Mouse (Mus musculus): ENCODE measurements around the gene Slc9a9. TPM values are rescaled to one million over a fixed set of nuclear protein-coding genes. Genes with fewer than 3 reads are reported as not detected.

Gene Slc9a9
- polyA plus RNA-seq, 1 experiment from 2014 or later = 3.2 TPM

DNA sequence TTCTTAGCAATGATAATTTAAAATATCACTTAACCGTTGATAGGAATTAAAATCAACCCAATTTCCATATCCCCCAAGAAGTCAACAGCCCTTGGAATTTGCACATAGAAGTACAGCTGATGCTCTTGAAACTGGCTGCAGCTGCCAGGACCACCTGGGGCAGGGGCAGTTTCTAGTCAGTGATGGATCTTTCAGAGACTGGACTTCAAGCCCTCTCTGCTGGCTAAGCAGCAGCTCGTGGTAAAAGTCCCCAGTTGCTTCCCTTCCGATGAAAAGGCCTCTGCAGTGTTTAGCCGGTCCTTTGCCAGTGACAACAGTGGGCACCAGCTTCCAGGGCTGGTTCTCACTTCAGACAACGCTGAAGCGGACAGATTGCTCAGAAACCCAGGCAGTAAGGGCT lies 62.4 kb downstream of the Slc9a9 start:
- ATAC-seq (ENCODE audit: low read depth) = no peak
- 50% methylated on average over 6 of the region's 6 CpGs for WGBS (ENCODE audit: insufficient replicate concordance)
- H3K9ac ChIP-seq (ENCODE audit: low read depth, low read length) = no peak overlapping the region
- H3K9me3 ChIP-seq (replicated peaks; ENCODE audit: control insufficient read depth, low read length) = no peaks in the 10 kb centered on the region
- no peak overlapping the region for H3K4me3 ChIP-seq (ENCODE audit: low read depth, low read length)
- no peak overlapping the region for H3K4me2 ChIP-seq (ENCODE audit: low read depth, low read length)
- H3K36me3 ChIP-seq (ENCODE audit: control insufficient read depth, insufficient read depth) = no peaks in the 10 kb centered on the region
- no peaks in the 10 kb centered on the region for H3K4me1 ChIP-seq (ENCODE audit: control insufficient read depth, low read depth, low read length)
- H3K27me3 ChIP-seq (ENCODE audit: control insufficient read depth, insufficient read depth, low read depth, low read length) = no peaks in the 10 kb centered on the region
- no peak overlapping the region for H3K27ac ChIP-seq (ENCODE audit: low read length)

DNA sequence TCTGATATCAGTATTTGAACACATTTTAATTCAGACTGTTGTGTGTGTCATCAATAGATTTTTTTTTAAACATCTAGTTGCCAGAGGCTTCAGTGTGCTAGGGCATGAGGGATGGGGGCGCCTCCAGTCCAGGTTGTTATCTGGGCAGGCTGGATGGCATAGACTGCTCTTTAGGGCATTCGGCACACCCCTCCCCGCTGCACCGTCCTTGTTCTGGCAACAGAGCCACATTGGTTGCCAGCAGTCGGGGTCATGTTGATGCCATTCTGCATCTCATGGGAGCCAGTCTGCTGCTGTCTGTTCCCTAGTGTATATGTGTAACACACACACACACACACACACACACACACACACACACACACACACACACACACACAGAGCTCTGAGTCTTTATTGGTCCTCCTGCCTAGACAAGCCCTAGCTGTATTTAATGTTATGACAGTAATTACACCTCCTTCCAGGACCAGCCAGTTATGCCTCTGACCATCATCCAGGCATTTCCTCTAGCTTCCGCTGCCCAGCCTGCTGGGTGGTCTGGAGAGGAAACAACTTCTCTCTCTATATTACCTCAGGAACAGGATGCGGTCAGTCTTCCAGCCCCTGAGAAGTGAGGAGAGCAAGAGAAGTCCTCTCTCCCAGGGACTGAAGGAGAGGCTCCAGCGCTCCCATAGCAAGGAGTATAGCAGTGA lies 63.0 kb downstream of the Slc9a9 start:
- WGBS (ENCODE audit: insufficient replicate concordance) = 27% methylated on average over 8 of the region's 8 CpGs

DNA sequence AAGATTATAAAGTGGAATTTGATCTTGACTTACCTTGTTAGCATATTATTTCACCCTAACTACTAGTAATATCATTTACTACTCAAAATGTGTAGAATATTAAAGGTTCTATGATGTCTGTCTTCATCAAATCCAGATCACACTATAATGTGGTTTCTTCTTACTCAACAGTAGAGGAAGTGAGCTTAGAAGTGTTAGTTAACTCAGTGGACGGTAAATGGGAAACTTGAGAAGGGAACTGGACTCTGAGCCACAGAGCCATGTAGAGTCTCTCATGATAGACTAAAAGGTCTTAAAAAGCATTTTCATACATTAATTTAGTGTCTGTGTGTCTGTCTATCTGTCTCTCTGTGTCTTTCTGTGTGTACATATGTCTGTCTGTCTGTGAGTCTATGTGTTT lies 64.6 kb downstream of the Slc9a9 start:
- no peak overlapping the region for H3K4me2 ChIP-seq (ENCODE audit: low read depth, low read length)
- no peaks in the 10 kb centered on the region for H3K36me3 ChIP-seq (ENCODE audit: control insufficient read depth, insufficient read depth)
- no peaks in the 10 kb centered on the region for H3K9me3 ChIP-seq (replicated peaks; ENCODE audit: control insufficient read depth, low read length)
- H3K4me1 ChIP-seq (ENCODE audit: control insufficient read depth, low read depth, low read length) = no peaks in the 10 kb centered on the region
- H3K27ac ChIP-seq (ENCODE audit: low read length) = no peak overlapping the region
- WGBS (ENCODE audit: insufficient replicate concordance) = 46% methylated on average over 1 of the region's 1 CpGs
- H3K27me3 ChIP-seq (ENCODE audit: control insufficient read depth, insufficient read depth, low read depth, low read length) = no peaks in the 10 kb centered on the region
- no peak overlapping the region for H3K4me3 ChIP-seq (ENCODE audit: low read depth, low read length)
- no peak for ATAC-seq (ENCODE audit: low read depth)
- H3K9ac ChIP-seq (ENCODE audit: low read depth, low read length) = no peak overlapping the region

More for the DNA sequence above, 63.0 kb downstream of the Slc9a9 start:
- Histone ChIP-seq H3K9ac (ENCODE audit: low read depth, low read length) (no peak overlapping the region), H3K4me2 (ENCODE audit: low read depth, low read length) (no peak overlapping the region), H3K4me3 (ENCODE audit: low read depth, low read length) (no peak overlapping the region), H3K4me1 (ENCODE audit: control insufficient read depth, low read depth, low read length) (no peaks in the 10 kb centered on the region), H3K27me3 (ENCODE audit: control insufficient read depth, insufficient read depth, low read depth, low read length) (no peaks in the 10 kb centered on the region), H3K36me3 (ENCODE audit: control insufficient read depth, insufficient read depth) (no peaks in the 10 kb centered on the region), H3K9me3 (replicated peaks; ENCODE audit: control insufficient read depth, low read length) (no peaks in the 10 kb centered on the region), H3K27ac (ENCODE audit: low read length) (no peak overlapping the region)
- no peak for ATAC-seq (ENCODE audit: low read depth)

DNA sequence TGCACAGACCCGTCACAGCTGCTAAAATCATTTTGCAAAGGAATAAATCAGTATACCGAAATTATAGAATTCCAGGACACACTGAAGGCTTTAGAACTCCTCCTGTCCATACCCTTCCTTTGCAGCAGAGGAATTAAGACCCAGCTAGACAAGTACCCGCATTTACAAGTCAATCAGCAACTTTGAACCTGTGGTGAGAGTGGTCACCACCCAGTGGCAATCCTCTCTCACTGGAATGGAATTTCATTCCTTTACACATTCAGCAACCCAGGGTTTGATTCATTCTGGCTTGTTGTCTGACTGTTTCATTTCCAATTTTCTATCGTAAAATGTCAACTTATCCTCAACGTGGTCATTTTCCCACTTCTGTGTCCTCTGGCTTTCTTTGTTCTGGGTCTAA lies 67.5 kb downstream of the Slc9a9 start:
- Histone ChIP-seq H3K9me3 (replicated peaks; ENCODE audit: control insufficient read depth, low read length) (no peaks in the 10 kb centered on the region), H3K4me3 (ENCODE audit: low read depth, low read length) (no peak overlapping the region), H3K4me1 (ENCODE audit: control insufficient read depth, low read depth, low read length) (no peaks in the 10 kb centered on the region), H3K36me3 (ENCODE audit: control insufficient read depth, insufficient read depth) (no peaks in the 10 kb centered on the region), H3K27me3 (ENCODE audit: control insufficient read depth, insufficient read depth, low read depth, low read length) (no peaks in the 10 kb centered on the region), H3K27ac (ENCODE audit: low read length) (no peak overlapping the region), H3K4me2 (ENCODE audit: low read depth, low read length) (no peak overlapping the region), H3K9ac (ENCODE audit: low read depth, low read length) (no peak overlapping the region)
- WGBS (ENCODE audit: insufficient replicate concordance) = 58% methylated on average over 5 of the region's 5 CpGs
- ATAC-seq (ENCODE audit: low read depth) = no peak

DNA sequence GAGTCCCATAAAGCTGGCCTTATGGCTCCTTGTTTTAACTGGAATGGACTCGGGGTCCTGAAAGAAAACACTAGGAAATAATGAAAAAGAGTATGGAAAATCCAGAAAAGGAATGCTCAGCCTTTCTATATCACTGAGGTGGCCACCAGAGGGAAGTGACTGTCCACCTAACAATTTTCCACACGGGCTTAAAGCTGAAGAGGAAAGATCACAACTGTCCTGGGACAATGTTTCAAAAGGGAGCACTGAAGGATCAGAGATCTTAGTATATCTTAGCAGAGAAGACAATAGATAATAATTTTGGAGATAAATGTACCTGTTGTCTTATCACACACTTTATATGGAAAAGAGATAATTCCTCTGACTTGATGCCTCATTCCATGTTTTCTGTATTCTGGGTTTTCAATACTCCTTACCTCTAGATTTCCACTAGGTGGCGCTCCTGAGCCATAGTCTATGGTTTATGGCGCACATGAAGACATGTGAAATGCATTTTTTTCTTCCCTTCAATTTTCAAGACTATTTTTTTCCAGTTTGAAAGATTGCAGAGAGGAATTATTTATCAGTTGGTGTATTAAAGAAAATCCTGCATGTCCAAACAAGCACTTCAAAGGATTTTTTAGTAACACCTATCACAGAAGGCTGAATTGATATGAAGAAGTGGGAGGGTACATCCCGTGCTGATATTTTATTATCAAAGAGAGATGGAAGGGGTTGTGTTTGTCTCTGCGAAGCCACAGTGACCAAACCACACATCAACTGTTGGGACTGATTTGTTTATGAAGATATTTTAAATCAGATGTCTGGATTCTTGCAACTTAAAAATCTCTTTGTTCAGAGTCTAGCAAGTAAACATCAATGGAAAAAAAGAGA lies 69.1 kb downstream of the Slc9a9 start:
- H3K4me3 ChIP-seq (ENCODE audit: low read depth, low read length) = no peak overlapping the region
- 30% methylated on average over 6 of the region's 6 CpGs for WGBS (ENCODE audit: insufficient replicate concordance)

DNA sequence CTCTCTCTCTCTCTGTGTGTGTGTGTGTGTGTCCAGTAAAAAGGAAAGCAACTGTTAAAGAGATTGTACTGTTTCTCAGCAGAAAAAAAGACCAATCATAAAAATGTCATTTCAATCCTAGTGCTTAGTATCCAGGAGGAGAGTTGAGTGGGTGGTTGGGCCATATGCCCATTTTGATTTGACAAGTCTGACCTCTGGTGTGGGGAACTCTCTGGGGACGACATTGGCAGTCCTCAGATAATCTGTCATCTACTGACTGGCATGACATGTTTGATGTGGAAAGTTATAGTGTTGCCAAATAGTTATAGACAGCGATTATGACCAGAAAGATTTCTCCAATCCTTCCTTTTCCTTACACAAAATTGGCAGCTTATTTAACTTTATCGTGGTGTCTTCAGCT lies 71.1 kb downstream of the Slc9a9 start:
- Histone ChIP-seq H3K27me3 (ENCODE audit: control insufficient read depth, insufficient read depth, low read depth, low read length) (no peaks in the 10 kb centered on the region), H3K9me3 (replicated peaks; ENCODE audit: control insufficient read depth, low read length) (no peaks in the 10 kb centered on the region), H3K4me1 (ENCODE audit: control insufficient read depth, low read depth, low read length) (no peaks in the 10 kb centered on the region), H3K36me3 (ENCODE audit: control insufficient read depth, insufficient read depth) (no peaks in the 10 kb centered on the region), H3K4me2 (ENCODE audit: low read depth, low read length) (no peak overlapping the region), H3K9ac (ENCODE audit: low read depth, low read length) (no peak overlapping the region), H3K27ac (ENCODE audit: low read length) (no peak overlapping the region), H3K4me3 (ENCODE audit: low read depth, low read length) (no peak overlapping the region)
- 60% methylated on average over 3 of the region's 3 CpGs for WGBS (ENCODE audit: insufficient replicate concordance)
- ATAC-seq (ENCODE audit: low read depth) = no peak

More for the DNA sequence above, 69.1 kb downstream of the Slc9a9 start:
- Histone ChIP-seq H3K9me3 (replicated peaks; ENCODE audit: control insufficient read depth, low read length) (no peaks in the 10 kb centered on the region), H3K27ac (ENCODE audit: low read length) (no peak overlapping the region), H3K4me2 (ENCODE audit: low read depth, low read length) (no peak overlapping the region), H3K4me1 (ENCODE audit: control insufficient read depth, low read depth, low read length) (no peaks in the 10 kb centered on the region), H3K36me3 (ENCODE audit: control insufficient read depth, insufficient read depth) (no peaks in the 10 kb centered on the region), H3K27me3 (ENCODE audit: control insufficient read depth, insufficient read depth, low read depth, low read length) (no peaks in the 10 kb centered on the region), H3K9ac (ENCODE audit: low read depth, low read length) (no peak overlapping the region)
- ATAC-seq (ENCODE audit: low read depth) = no peak

DNA sequence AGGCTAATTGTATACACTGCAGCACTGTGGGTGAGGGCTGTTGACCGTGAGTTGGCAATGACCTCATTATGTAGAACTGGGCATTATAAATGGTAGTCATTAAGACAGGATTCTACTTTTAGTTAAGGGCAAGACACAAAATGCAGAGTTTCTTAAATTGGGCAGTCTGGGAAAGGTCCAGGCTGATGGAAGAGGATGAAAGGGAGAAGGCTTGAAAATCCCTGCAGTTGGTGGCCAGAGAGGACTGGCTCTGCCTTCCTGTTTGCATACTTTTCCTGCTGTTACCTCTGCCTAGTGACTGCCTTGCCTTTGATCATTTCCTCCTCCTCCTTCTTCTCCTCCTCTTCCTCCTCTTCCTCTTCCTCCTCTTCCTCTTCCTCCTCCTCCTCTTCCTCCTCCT lies 73.6 kb downstream of the Slc9a9 start:
- ATAC-seq (ENCODE audit: low read depth) = no peak
- Histone ChIP-seq H3K27me3 (ENCODE audit: control insufficient read depth, insufficient read depth, low read depth, low read length) (no peaks in the 10 kb centered on the region), H3K36me3 (ENCODE audit: control insufficient read depth, insufficient read depth) (no peaks in the 10 kb centered on the region), H3K4me3 (ENCODE audit: low read depth, low read length) (no peak overlapping the region), H3K27ac (ENCODE audit: low read length) (no peak overlapping the region), H3K4me2 (ENCODE audit: low read depth, low read length) (no peak overlapping the region), H3K9me3 (replicated peaks; ENCODE audit: control insufficient read depth, low read length) (no peaks in the 10 kb centered on the region), H3K9ac (ENCODE audit: low read depth, low read length) (no peak overlapping the region), H3K4me1 (ENCODE audit: control insufficient read depth, low read depth, low read length) (no peaks in the 10 kb centered on the region)
- 83% methylated on average over 1 of the region's 1 CpGs for WGBS (ENCODE audit: insufficient replicate concordance)

DNA sequence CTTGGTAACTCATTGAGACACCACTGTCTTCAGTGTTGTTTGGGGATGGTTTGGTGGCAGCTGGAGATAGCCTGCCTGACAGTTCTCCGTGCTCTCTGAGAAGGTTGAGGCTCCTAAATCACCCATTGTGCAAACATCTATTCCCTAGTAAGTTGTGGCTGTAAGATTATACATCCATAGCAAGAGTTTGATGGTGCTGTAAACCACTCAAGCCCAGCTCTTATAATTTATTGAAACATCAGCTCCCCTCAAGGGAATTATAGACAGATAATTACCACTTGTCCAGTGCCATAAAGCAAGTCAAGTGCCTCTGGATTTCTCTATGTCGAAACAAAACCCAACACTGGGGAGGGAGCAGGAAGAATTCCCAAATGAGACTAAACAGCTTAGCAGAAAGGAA lies 78.8 kb downstream of the Slc9a9 start:
- no peaks in the 10 kb centered on the region for H3K27me3 ChIP-seq (ENCODE audit: control insufficient read depth, insufficient read depth, low read depth, low read length)
- ATAC-seq (ENCODE audit: low read depth) = no peak
- H3K9me3 ChIP-seq (replicated peaks; ENCODE audit: control insufficient read depth, low read length) = no peaks in the 10 kb centered on the region
- no peaks in the 10 kb centered on the region for H3K36me3 ChIP-seq (ENCODE audit: control insufficient read depth, insufficient read depth)
- H3K4me3 ChIP-seq (ENCODE audit: low read depth, low read length) = no peak overlapping the region
- no peak overlapping the region for H3K4me2 ChIP-seq (ENCODE audit: low read depth, low read length)
- no peak overlapping the region for H3K27ac ChIP-seq (ENCODE audit: low read length)
- H3K4me1 ChIP-seq (ENCODE audit: control insufficient read depth, low read depth, low read length) = no peaks in the 10 kb centered on the region
- no peak overlapping the region for H3K9ac ChIP-seq (ENCODE audit: low read depth, low read length)
- WGBS (ENCODE audit: insufficient replicate concordance) = 49% methylated on average over 2 of the region's 2 CpGs

DNA sequence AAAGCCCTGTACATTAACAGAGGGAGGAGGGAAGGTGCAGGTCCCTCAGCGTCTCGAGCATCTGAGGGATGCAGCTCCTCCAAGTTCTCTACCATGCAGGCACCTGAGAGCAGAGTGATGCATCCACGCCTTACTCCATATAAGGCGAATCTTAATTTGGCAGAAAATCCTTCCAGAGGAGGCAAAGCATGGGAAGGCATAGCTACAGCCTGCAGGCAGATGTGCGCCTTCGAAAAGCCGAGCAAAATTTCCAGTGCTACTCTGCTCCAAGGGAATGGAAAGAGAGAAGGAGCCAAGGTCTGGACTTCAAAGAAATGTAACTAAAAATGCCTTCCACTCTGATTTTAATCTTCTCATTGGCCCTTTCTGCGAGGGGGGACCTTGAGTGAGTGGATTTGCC lies 80.5 kb downstream of the Slc9a9 start:
- H3K36me3 ChIP-seq (ENCODE audit: control insufficient read depth, insufficient read depth) = no peaks in the 10 kb centered on the region
- WGBS (ENCODE audit: insufficient replicate concordance) = 59% methylated on average over 8 of the region's 8 CpGs
- no peak for ATAC-seq (ENCODE audit: low read depth)

More for the DNA sequence above, 80.5 kb downstream of the Slc9a9 start:
- Histone ChIP-seq H3K9ac (ENCODE audit: low read depth, low read length) (no peak overlapping the region), H3K4me2 (ENCODE audit: low read depth, low read length) (no peak overlapping the region), H3K4me1 (ENCODE audit: control insufficient read depth, low read depth, low read length) (no peaks in the 10 kb centered on the region), H3K27ac (ENCODE audit: low read length) (no peak overlapping the region), H3K9me3 (replicated peaks; ENCODE audit: control insufficient read depth, low read length) (no peaks in the 10 kb centered on the region), H3K4me3 (ENCODE audit: low read depth, low read length) (no peak overlapping the region), H3K27me3 (ENCODE audit: control insufficient read depth, insufficient read depth, low read depth, low read length) (no peaks in the 10 kb centered on the region)

Measured in liver, embryonic 16.5 days (tissue).